Mouse (Mus musculus): ENCODE measurements at regions not wholly inside any gene's neighbourhood (a gene's known extent, or its start where the extent isn't known, plus 50 kb on each side); places are given as distances from the start of the nearest gene placed in this dataset.

- Histone ChIP-seq H3K9ac (no peak overlapping the region), H3K9me3 (replicated peaks) (no peaks in the 10 kb centered on the region), H3K36me3 (no peaks in the 10 kb centered on the region), H3K4me3 (replicated peaks) (no peak overlapping the region), H3K27ac (replicated peaks) (no peak overlapping the region), H3K4me1 (0 out of 2 replicates have a peak, but pooled peaks cover 4% of the 10 kb centered on the region), H3K27me3 (no peaks in the 10 kb centered on the region), H3K4me2 (replicated peaks) (no peak overlapping the region)
- WGBS: 47% methylated on average over 1 of the region's 1 CpGs
- no peak for ATAC-seq (ENCODE audit: insufficient number of reproducible peaks, low FRiP score, low TSS enrichment, low read depth)
Observed at GRCm38 (mm10) chr17:82238361-82238760, 500.2 kb upstream of the Slc8a1 start.

- no peak overlapping the region for H3K9ac ChIP-seq
Observed at GRCm38 (mm10) chr17:82237456-82237855, 499.3 kb upstream of the Slc8a1 start.

GRCm38 (mm10) chr17:82215728-82216623, 477.8 kb upstream of the Slc8a1 start:
- Histone ChIP-seq H3K4me2 (replicated peaks) (no peak overlapping the region), H3K9ac (no peak overlapping the region), H3K4me3 (replicated peaks) (no peak overlapping the region), H3K9me3 (replicated peaks) (no peaks in the 10 kb centered on the region), H3K27me3 (no peaks in the 10 kb centered on the region), H3K4me1 (no peaks in the 10 kb centered on the region), H3K27ac (replicated peaks) (no peak overlapping the region), H3K36me3 (no peaks in the 10 kb centered on the region)
- 78% methylated on average over 5 of the region's 5 CpGs for WGBS
- no peak for ATAC-seq (ENCODE audit: insufficient number of reproducible peaks, low FRiP score, low TSS enrichment, low read depth)

More at GRCm38 (mm10) chr17:82237456-82237855, 499.3 kb upstream of the Slc8a1 start:
- peak; percentile 51; the same call in 1 of the 2 replicates for ATAC-seq (ENCODE audit: insufficient number of reproducible peaks, low FRiP score, low TSS enrichment, low read depth)
- Histone ChIP-seq H3K27me3 (no peaks in the 10 kb centered on the region), H3K4me3 (replicated peaks) (no peak overlapping the region), H3K4me1 (0 out of 2 replicates have a peak, but pooled peaks cover 4% of the 10 kb centered on the region), H3K27ac (replicated peaks) (no peak overlapping the region), H3K4me2 (replicated peaks) (no peak overlapping the region), H3K9me3 (replicated peaks) (no peaks in the 10 kb centered on the region), H3K36me3 (no peaks in the 10 kb centered on the region)
- 23% methylated on average over 2 of the region's 2 CpGs for WGBS

- Histone ChIP-seq H3K27ac (replicated peaks) (no peak overlapping the region), H3K4me1 (no peaks in the 10 kb centered on the region), H3K9me3 (replicated peaks) (no peaks in the 10 kb centered on the region), H3K4me2 (replicated peaks) (no peak overlapping the region), H3K36me3 (no peaks in the 10 kb centered on the region), H3K9ac (no peak overlapping the region), H3K4me3 (replicated peaks) (no peak overlapping the region), H3K27me3 (no peaks in the 10 kb centered on the region)
- 72% methylated on average over 2 of the region's 2 CpGs for WGBS
- no peak for ATAC-seq (ENCODE audit: insufficient number of reproducible peaks, low FRiP score, low TSS enrichment, low read depth)
Observed at GRCm38 (mm10) chr17:82199981-82200380, 461.8 kb upstream of the Slc8a1 start.

- no peak for ATAC-seq (ENCODE audit: insufficient number of reproducible peaks, low FRiP score, low TSS enrichment, low read depth)
- no peaks in the 10 kb centered on the region for H3K36me3 ChIP-seq
Observed at GRCm38 (mm10) chr17:82199031-82199642, 461.0 kb upstream of the Slc8a1 start.

GRCm38 (mm10) chr17:82184261-82184660, 446.1 kb upstream of the Slc8a1 start:
- Histone ChIP-seq H3K9me3 (replicated peaks) (no peaks in the 10 kb centered on the region), H3K9ac (no peak overlapping the region), H3K4me1 (no peaks in the 10 kb centered on the region), H3K27ac (replicated peaks) (no peak overlapping the region), H3K27me3 (no peaks in the 10 kb centered on the region), H3K4me3 (replicated peaks) (no peak overlapping the region), H3K4me2 (replicated peaks) (no peak overlapping the region), H3K36me3 (no peaks in the 10 kb centered on the region)
- no peak for ATAC-seq (ENCODE audit: insufficient number of reproducible peaks, low FRiP score, low TSS enrichment, low read depth)
- 83% methylated on average over 2 of the region's 2 CpGs for WGBS

More at GRCm38 (mm10) chr17:82199031-82199642, 461.0 kb upstream of the Slc8a1 start:
- H3K4me2 ChIP-seq (replicated peaks): no peak overlapping the region
- no peaks in the 10 kb centered on the region for H3K27me3 ChIP-seq
- H3K9ac ChIP-seq: no peak overlapping the region
- H3K4me1 ChIP-seq: no peaks in the 10 kb centered on the region
- H3K9me3 ChIP-seq (replicated peaks): no peaks in the 10 kb centered on the region
- H3K4me3 ChIP-seq (replicated peaks): no peak overlapping the region
- no peak overlapping the region for H3K27ac ChIP-seq (replicated peaks)
- whole genome bisulfite sequencing: 22% methylated on average over 5 of the region's 5 CpGs

- H3K9ac ChIP-seq: no peak overlapping the region
- no peak overlapping the region for H3K4me3 ChIP-seq (replicated peaks)
- no peak overlapping the region for H3K4me2 ChIP-seq (replicated peaks)
- H3K36me3 ChIP-seq: no peaks in the 10 kb centered on the region
- ATAC-seq (ENCODE audit: insufficient number of reproducible peaks, low FRiP score, low TSS enrichment, low read depth): no peak
- no peaks in the 10 kb centered on the region for H3K9me3 ChIP-seq (replicated peaks)
- WGBS: 74% methylated on average over 1 of the region's 1 CpGs
- no peak overlapping the region for H3K27ac ChIP-seq (replicated peaks)
- H3K4me1 ChIP-seq: no peaks in the 10 kb centered on the region
- no peaks in the 10 kb centered on the region for H3K27me3 ChIP-seq
Observed at GRCm38 (mm10) chr17:82171216-82171615, 433.0 kb upstream of the Slc8a1 start.

- WGBS: 64% methylated on average over 2 of the region's 2 CpGs
- H3K4me2 ChIP-seq (replicated peaks): no peak overlapping the region
- no peaks in the 10 kb centered on the region for H3K4me1 ChIP-seq
- H3K27ac ChIP-seq (replicated peaks): no peak overlapping the region
- no peaks in the 10 kb centered on the region for H3K36me3 ChIP-seq
- ATAC-seq (ENCODE audit: insufficient number of reproducible peaks, low FRiP score, low TSS enrichment, low read depth): no peak
- no peaks in the 10 kb centered on the region for H3K27me3 ChIP-seq
- H3K9me3 ChIP-seq (replicated peaks): no peaks in the 10 kb centered on the region
- H3K4me3 ChIP-seq (replicated peaks): no peak overlapping the region
- no peak overlapping the region for H3K9ac ChIP-seq
Observed at GRCm38 (mm10) chr17:82153446-82153845, 415.3 kb upstream of the Slc8a1 start.

- H3K27ac ChIP-seq (replicated peaks): no peak overlapping the region
- WGBS: 68% methylated on average over 3 of the region's 3 CpGs
- H3K9ac ChIP-seq: no peak overlapping the region
- no peak overlapping the region for H3K4me3 ChIP-seq (replicated peaks)
- H3K27me3 ChIP-seq: no peaks in the 10 kb centered on the region
- no peaks in the 10 kb centered on the region for H3K4me1 ChIP-seq
- no peak overlapping the region for H3K4me2 ChIP-seq (replicated peaks)
- ATAC-seq (ENCODE audit: insufficient number of reproducible peaks, low FRiP score, low TSS enrichment, low read depth): no peak
- H3K36me3 ChIP-seq: no peaks in the 10 kb centered on the region
- no peaks in the 10 kb centered on the region for H3K9me3 ChIP-seq (replicated peaks)
Observed at GRCm38 (mm10) chr17:82134843-82135242, 396.7 kb upstream of the Slc8a1 start.

GRCm38 (mm10) chr17:82132941-82133340, 394.8 kb upstream of the Slc8a1 start:
- no peaks in the 10 kb centered on the region for H3K4me1 ChIP-seq
- H3K9ac ChIP-seq: no peak overlapping the region
- no peaks in the 10 kb centered on the region for H3K27me3 ChIP-seq
- H3K27ac ChIP-seq (replicated peaks): no peak overlapping the region
- no peak overlapping the region for H3K4me3 ChIP-seq (replicated peaks)
- ATAC-seq (ENCODE audit: insufficient number of reproducible peaks, low FRiP score, low TSS enrichment, low read depth): no peak
- no peaks in the 10 kb centered on the region for H3K9me3 ChIP-seq (replicated peaks)
- H3K4me2 ChIP-seq (replicated peaks): no peak overlapping the region
- no peaks in the 10 kb centered on the region for H3K36me3 ChIP-seq
- WGBS: 72% methylated on average over 3 of the region's 3 CpGs

GRCm38 (mm10) chr17:82087141-82087540, 349.0 kb upstream of the Slc8a1 start:
- no peak for ATAC-seq (ENCODE audit: insufficient number of reproducible peaks, low FRiP score, low TSS enrichment, low read depth)
- Histone ChIP-seq H3K9ac (no peak overlapping the region), H3K4me3 (replicated peaks) (no peak overlapping the region), H3K9me3 (replicated peaks) (no peaks in the 10 kb centered on the region), H3K27ac (replicated peaks) (no peak overlapping the region), H3K4me2 (replicated peaks) (no peak overlapping the region), H3K27me3 (no peaks in the 10 kb centered on the region), H3K4me1 (no peaks in the 10 kb centered on the region), H3K36me3 (no peaks in the 10 kb centered on the region)
- WGBS: 86% methylated on average over 3 of the region's 3 CpGs

Data from embryonic facial prominence, embryonic 15.5 days (tissue).